Mouse (Mus musculus): ENCODE measurements at regions not wholly inside any gene's neighbourhood (a gene's known extent, or its start where the extent isn't known, plus 50 kb on each side); places are given as distances from the start of the nearest gene placed in this dataset.

DNA sequence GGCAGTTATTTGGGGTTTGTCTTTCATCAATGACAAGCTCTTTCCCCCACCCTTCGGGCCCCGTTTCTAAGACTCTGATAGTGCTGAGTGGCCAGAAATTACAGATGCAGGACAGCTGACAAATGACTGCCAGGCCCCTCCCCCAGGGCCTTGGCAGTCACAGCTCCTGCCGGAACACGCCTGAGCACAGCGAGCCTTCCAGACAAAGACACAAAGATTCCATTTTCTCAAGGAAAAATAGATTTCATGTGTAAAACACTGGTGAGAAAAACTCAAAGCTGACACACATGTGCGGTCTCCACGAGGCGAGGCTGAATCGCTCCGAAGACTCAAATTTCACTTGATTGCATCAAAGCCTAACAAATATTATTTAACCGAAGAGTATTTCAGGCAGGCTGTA is 247.6 kb downstream of the Ptprc start:
- DNase-seq (ENCODE audit: low spot score) = no peak

DNA sequence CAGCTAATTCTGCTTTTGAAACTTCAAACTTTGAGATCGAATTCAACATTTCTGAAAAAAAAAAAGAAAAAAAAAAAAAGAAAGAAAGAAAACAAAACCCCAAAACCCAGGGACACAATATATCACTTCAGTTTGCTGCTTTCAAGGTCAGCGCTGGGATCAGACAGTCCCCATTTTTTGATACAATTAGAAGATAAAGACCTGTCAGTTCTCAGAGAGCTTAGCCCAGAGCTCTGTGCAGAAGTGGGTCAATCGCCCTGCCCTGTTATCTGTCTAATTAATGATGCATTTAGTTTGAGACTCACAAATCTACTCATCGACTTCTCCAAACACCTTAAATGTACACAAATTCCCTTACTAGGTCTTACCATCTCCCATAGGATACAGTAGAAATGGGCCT is 249.2 kb downstream of the Ptprc start:
- no peak for DNase-seq (ENCODE audit: low spot score)

DNA sequence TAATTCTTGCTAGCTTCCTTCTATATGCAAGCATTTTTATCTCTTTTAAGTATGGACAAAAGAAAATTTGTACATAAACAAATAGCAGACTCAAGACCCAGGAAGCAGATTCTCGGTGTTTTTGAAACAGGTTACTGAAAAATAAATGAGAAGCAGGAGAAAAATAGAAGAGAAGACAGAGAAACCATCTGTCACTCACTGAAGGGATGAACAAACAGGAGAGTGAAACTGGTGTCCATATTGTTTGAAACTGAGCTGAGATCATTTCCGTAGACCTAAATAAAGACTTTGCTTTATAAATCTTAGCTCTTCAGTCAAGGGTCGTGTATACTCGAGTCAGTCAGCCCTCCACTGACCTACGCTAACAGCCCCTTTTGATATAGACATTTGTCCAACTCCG is 251.4 kb downstream of the Ptprc start:
- DNase-seq (ENCODE audit: low spot score) = no peak

DNA sequence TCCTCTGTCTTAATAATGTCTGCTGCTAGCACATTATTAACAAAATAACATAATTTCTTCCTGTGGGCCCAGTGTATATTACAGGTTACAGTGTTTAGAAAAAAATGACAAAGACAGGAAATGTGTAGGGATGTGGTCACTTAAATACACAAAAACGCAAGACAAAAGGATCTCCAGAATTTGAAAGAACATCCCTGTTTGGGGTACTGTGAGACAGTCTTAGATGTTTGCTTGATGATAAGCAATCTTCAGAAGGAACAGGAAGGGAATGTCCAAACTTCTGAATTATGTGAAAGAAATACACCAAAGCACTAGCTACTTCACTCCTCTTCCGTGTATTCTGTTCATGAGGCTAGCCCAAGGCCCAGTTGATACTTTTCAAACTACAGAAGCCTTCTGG is 251.8 kb downstream of the Ptprc start:
- no peak for DNase-seq (ENCODE audit: low spot score)

DNA sequence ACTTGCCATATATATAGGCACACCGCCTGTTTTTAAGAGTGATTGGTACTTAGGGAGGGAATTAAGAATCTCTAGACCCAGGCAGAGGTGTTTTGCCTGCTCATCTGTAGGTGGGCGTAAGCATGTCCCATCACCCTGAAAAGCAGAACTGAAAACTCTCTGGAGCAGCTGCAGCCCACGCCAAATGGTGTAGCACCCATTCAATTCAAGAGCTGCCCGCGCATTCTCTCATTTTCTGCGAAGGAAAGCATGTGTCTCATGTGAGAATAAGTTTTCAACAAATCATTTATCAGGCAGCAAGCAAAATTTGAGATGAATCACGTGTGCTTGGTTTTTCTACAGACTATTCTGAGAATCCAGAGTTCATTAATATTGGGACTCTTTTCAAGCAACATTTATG is 252.7 kb downstream of the Ptprc start:
- DNase-seq (ENCODE audit: low spot score) = no peak

DNA sequence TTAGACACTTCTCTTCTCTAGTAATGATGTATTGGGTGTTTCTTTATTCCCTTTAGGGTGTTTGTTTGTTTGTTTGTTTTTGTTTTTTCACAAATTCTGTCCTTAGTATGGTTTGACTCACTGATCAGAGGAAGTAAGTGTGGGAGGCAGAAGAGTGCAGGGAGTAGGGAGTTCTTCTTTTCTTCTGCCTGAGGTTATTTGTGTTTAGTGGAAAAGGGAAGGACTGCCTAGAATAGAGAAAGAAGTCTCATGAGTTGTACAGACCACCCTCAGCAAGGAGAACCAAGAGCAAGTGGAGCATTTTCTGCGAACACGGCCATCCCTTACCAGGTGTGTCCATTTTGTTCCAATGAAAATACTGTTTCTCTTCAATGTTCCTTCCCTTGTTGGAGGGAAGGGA is 253.9 kb downstream of the Ptprc start:
- no peak for DNase-seq (ENCODE audit: low spot score)

DNA sequence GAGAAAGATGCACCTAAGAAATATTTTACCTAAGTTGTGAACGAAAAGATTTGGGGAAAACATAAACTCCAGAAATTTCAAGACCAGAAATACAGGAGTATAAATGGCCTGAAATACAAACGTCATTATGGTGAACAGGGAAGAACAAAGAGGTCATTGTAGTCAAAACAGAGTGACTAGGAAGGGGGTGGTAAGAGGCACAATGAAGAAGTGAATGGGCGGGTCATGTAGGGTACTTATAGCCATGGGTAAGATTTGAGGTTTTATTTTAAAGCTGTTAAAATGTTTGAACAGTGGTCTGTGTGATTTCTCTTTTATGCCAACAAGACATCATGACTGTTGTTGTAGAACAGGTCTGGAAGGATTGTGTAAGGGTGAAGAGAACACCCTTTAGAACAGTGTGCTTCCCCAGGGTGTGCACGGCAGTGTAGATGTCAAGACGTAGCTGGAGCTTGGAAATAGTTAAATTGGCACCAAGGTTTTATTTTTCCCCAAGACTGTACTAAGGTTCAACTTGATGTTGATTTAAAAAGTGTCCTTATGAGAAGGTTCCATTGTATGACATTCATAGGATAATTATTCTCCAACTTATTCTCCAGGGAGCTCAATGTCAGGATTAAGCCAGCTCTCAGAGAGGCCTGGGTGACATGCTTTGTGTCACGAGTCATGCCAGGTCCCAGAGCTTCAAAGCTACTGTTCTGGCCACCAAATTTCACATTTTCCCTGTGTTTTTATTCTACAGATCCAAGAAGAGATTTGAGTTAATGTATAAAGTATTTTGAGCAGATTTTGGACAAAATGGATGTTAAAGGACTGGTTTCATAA is 255.6 kb downstream of the Ptprc start:
- DNase-seq (ENCODE audit: low spot score) = no peak

DNA sequence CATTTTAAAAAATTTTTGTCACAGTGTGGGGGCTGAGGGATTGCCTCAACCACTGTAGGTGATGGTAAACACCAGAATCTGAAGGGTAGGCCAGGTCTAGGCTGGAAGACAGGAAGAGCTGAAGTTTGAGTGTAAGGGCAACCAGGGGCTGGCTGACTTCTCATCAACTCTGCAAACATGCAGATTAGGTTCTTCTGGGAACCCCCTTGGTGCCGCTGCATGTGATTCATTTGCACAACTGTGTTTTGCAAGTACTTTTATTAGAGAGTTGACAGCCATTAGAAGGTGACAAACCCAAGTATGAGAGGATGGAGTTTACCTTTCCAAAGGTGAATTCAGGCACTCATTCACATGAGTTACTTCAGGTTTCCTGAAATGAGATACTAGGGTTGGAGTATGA is 258.1 kb downstream of the Ptprc start:
- DNase-seq (ENCODE audit: low spot score) = no peak

DNA sequence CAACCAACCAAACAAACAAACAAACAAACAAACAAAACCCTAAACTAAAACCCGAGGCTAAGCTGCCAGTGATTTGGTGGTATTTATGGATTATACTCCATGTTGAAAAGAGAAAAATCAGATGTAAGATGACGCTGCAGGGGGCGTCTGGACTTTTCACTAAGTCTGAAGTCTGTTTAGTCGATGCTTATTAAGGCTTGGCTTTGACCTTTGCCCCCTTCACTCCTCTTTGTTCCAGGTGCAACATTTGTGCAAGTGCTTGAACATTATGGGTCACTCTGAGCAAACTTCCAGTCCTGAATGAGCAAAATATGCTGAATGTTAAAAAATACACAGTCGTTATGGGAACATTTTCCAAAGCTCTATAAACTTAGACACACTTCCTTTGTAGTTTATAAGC is 268.6 kb downstream of the Ptprc start:
- DNase-seq (ENCODE audit: low spot score) = no peak

DNA sequence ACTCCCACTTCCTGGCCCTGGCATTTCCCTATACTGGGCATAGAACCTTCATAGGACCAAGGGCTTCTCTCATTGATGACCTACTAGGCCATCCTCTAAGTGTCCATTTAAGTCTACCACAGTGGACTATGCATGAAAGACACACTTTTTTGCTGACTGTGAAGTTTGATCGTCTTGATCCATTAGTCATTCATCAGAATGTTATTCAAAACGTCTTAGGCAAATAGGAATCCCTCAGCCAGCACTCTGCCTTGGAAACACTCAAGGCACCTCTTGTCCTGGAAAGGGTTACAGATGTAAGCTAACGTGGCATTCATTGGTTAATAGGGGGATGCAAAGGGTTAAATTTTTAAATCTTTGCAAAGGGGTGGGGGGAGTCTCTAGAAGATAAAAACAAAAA is 269.0 kb downstream of the Ptprc start:
- DNase-seq (ENCODE audit: low spot score) = no peak

DNA sequence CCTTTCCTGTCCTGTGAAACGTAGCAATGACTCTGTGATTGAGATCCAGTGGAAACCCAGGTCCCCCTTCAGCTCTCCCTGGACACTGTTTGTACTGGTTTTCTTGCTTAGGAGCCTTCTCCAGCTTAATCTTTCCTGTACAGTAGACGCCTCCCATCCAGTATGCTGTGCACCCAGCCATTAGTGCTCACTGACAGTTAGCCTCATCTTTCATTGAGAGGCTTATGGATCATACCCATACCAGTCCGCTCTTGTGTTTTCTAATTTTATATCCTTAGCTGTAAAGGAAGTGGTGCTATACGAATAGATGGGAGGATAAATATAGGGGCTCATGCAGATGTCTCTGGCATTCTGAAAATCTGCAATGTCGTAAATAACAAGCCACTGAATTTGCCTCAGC is 269.9 kb downstream of the Ptprc start:
- no peak for DNase-seq (ENCODE audit: low spot score)

DNA sequence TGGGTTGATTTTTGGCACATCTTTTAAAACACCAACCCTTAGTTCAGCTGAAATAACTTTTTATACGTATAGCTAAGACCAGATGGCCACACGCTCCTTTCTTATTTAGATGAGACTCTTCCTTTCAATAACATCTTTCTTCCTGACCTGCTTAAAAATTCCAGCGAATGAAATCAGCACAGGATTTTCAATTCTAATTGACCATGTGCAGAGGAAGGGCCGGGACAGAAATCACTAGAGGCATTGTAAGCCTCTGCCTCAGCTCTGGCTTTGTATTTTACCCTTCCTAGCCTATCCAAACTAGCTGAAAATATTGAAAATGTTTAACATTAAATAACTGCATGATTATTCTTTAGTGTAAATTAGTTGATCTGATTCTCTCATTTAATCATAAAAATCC is 272.2 kb downstream of the Ptprc start:
- no peak for DNase-seq (ENCODE audit: low spot score)

DNA sequence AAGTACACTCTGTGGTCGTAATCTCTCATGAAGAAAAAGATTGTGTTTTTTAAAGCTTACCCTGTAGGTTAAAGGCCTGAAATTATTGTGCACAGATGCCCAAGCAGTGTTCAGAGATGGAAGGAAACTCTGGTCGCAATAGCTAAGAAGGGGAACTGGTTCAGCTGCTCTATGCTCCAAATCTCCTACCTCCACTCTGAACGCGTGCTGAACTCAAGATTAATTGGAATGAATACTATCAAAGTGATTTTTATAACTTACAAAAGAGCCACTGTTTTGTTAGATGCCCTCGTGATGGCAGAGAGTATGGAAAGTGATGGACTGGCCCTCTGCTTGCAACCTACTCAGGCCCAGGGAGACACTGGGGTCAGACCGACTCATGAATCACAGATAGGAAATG is 272.6 kb downstream of the Ptprc start:
- DNase-seq (ENCODE audit: low spot score) = no peak

DNA sequence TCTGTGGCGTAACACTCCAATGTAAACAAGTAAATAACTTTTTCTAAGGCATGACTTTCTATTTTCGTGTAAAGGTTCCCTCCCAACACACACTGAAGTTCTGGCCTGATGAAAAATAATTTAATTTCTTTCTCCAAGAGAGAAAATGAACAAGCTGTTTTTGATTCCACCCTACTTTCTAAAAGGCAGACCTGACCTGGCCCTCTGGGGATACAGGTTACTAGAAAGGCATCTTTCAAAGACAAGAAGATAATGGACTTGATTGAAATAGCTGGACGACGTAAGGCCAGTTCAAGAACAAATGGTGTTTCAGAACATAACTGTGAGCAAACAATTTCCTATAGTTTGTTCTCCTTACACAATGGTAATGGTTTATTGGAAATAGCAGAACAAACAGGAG is 273.5 kb downstream of the Ptprc start:
- no peak for DNase-seq (ENCODE audit: low spot score)

DNA sequence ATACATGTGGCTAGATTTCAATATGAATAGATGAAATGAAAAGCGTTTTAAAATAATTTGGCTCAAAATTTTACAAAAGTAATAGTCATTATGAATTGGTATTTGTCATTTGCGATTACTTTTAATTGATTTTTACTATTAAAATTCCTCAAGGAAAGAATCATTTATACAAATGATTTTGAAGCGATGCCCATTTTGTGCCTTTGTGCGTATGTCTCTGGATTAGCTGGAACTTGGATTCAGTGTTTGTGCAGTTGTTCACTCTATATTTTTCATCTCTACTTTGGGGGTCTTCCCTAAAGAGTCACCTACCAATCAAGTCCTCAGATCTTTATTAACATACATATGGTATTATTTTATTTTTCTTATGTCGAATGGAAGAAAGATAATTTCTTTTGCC is 274.3 kb downstream of the Ptprc start:
- DNase-seq (ENCODE audit: low spot score) = no peak

DNA sequence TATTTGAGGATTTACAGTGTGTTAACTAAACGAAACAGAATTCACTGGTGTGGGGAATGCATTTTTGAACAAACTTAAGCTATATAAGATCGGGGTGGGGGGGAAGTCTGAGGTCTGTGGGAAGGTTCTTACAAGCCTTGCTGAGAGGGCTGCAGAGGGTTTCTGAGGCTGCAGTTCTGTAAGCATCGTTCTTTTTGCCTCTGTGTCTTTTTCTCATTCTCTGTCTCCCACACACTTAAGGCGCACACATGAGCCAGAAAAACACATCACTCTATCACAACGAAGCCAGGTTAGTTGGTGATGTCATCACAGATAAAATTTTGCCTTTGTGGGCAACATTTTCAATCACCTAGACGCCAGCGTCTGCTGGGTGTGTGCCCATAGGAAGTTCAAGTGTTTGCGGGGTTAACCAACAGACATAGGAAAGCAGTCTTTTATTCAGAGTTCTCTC is 274.9 kb downstream of the Ptprc start:
- no peak for DNase-seq (ENCODE audit: low spot score)

DNA sequence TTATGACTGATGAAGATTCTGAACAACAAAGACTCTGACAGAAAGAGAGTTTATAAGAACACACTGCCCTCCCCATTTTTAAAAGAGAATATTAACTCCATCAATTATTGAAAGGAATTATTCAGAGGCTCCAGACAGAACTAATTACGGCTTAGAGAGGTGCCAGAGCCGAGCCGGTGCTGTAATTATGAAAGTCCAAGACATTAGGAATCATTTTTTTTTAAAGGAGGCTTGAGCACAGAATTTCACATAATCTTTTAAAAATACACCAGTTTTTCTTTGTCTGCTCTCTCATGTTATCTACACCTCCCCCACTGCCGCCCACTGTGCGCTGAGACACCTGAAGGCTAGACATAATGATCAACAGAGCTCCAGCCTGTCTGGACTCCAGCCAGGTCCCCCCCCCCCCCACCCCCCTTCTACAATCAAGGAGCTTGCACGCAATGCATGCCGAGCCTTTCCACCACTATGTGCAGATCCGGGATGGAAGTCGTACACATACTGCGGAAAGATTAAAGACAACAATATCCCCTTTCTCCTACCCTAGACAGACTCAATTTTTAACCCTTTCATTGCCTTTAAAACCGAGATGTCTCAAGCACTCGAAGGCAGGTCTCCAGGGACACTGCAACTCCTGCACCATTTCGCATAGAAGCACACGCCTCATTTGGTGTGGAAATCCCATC is 275.4 kb downstream of the Ptprc start:
- peak; percentile 29 for DNase-seq (ENCODE audit: low spot score)

DNA sequence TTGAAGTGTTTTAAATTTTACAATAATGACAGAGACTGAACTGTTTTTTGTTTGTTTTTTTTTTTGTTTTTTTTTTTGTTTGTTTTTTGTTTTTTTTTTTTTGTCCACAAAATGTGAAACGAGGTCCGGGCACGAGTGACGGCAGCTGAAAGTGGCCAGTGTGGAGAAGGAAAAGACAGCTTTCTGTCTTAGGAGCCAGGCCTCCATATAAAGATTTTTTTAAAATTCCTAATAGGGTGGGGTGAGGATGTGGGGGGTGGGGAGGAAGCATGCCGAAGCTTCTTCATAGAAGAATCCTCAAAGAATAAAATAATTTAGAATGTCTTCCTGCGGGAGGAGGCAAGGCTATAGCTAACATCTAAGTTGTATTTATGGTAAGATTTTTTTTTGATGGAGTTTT is 276.2 kb downstream of the Ptprc start:
- DNase-seq (ENCODE audit: low spot score) = no peak

DNA sequence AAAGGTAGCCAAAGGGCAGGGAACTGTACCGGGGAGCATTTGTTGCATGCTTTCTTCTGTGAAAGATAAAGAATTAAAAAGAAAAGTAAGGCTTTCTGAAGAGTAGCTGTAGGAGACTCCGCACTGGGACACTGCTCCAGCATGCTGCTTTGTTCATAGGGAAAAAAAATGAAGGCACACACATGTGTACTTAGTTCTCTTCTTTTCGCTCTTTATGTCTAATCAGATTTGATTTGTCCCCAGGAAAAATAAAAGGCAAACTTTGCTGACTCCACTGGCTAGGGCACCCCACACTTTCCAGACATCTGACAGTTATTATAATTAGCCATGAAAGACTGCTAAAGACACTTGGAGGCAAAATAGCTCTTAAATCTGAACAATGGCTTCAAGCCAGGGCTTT is 276.6 kb downstream of the Ptprc start:
- DNase-seq (ENCODE audit: low spot score) = no peak

DNA sequence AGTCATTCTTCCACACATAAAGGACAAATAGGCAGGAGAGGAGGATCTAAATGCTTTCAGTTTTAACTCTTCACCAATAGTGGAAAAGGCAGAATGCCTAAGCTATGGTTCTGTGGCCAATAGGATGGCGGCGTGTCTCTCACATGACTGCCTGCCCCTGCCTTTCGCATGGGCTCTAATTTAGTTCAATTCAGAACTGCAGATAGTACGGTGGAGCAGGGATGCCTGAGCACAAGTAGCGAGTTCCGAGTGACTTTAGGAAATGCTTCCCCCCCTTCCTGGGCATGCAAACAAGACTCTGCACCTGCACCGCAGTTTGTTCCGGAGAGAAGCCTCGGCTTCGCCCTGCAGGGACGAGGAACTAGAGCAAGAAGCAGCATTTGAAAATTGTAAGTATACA is 277.1 kb downstream of the Ptprc start:
- DNase-seq (ENCODE audit: low spot score) = peak; percentile 76

DNA sequence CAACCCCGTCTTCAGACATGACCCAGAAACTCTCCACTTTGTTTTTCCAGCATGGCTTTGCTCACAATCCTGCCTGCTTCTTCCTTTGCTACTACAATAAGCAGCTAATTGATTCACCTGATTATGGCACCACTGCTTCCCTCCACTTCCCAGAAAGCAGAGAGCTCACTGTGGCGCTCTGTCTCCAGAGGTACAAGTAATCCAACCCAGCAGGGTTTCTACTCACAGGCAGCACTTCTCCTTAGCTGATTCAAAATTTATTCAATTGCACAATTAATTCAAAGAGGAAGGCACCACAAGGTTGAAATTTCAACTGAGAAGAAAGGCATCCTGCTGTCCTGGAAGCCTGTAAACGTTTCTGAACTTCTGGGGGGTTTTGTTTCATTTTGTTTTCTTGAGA is 293.9 kb downstream of the Ptprc start:
- no peak for DNase-seq (ENCODE audit: low spot score)

DNA sequence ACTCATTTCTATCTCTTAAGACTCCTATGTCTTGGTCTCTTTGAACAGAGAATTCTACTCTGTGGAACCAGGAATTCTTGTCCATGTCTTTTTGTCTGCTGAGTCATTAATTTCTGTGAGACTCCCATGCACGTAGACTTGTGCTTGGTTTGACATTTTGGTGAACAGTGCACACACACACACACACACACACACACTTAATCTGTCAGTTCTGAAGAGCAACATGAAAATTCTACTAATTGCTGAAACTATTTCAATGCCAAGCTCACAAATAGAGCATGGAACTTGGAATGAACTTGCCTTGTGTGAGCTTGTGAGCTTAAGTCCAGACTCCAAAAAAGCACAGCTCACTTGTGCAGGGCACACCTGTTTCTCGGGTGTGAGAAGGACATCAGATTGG is 301.1 kb downstream of the Ptprc start:
- no peak for DNase-seq (ENCODE audit: low spot score)

DNA sequence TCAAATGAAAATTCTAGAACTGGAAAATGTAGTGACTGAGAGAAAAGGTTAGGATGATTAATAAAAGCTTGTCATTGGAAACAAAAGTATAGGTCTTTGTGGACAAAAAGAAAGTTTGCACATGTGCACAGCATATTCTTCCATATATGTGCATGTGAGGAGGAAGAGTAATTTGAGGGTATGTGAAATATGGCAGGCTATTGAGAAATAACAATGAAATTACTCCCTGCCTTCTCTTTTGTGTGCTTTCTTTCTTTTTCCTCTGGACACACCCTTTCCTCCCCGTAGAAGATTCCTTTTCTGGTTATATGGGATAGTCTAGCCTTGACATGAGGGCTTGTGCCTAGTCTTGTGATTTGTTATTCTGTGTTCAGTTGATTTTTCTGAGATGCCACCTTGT is 301.9 kb downstream of the Ptprc start:
- no peak for DNase-seq (ENCODE audit: low spot score)

DNA sequence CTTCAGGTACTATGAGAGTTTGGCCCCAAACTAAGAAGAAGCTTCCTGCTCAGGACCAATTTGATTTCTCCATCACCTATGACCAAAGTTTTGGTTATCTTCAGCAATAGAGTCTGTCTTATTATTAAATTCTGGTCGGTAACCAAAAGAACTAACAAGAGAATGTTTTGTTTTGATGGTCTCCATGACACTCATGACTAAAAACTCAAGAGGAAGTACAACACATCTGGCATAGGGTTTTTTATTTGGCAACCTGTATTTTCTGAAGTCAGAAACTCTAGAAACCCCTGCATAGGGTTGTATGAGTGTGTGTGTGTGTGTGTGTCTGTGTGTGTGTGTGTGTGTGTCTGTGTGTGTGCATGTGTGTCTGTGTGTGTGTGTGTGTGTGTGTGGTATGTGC is 310.5 kb downstream of the Ptprc start:
- no peak for DNase-seq (ENCODE audit: low spot score)
